Comparison of ENCODE assay signal across 10 mouse cellular contexts in genomic region chr1:43360291-43360690, GRCm38 (mm10).
DNase-seq lines count a peak whose midpoint lies in the region; ATAC-seq and TF ChIP-seq lines count a peak whose summit lies in the region.
"Had no signal": no experiment of that assay in that cellular context is flagged by ENCODE, and none has a peak within 500 bp of the region (broad histone marks: within the 10 kb centered on the region; RNA-seq: fewer than 3 reads in every experiment).

No protein-coding gene starts in this region.

- peak overlapping the region; percentile 19; the same call in 1 of the 2 replicates for H3K27ac ChIP-seq in kidney, postnatal 0 days
- peak overlapping the region; percentile 72 for H3K27ac ChIP-seq in intestine, embryonic 14.5 days (ENCODE audit: low read depth)

- 40% methylated on average over 8 of the region's 8 CpGs for WGBS in kidney, postnatal 0 days
- WGBS in intestine, embryonic 14.5 days: 21% methylated on average over 8 of the region's 8 CpGs

- no peaks in the 10 kb centered on the region for H3K9me3 ChIP-seq in kidney, postnatal 0 days (replicated peaks; ENCODE audit: low read length)
- no peaks in the 10 kb centered on the region for H3K9me3 ChIP-seq in intestine, embryonic 14.5 days (ENCODE audit: control insufficient read depth, low read length)

- H3K27me3 ChIP-seq in kidney, postnatal 0 days (ENCODE audit: insufficient read depth, low read length): no peaks in the 10 kb centered on the region
- no peaks in the 10 kb centered on the region for H3K27me3 ChIP-seq in intestine, embryonic 14.5 days (replicated peaks; ENCODE audit: control insufficient read depth, insufficient read depth, low read length)

- no peaks in the 10 kb centered on the region for H3K36me3 ChIP-seq in kidney, postnatal 0 days (ENCODE audit: insufficient read depth, low read length)
- H3K36me3 ChIP-seq in intestine, embryonic 14.5 days (ENCODE audit: control insufficient read depth, insufficient read depth, low read length): no peaks in the 10 kb centered on the region

- ATAC-seq in kidney, postnatal 0 days (replicated peaks; ENCODE audit: low FRiP score, low read depth): no peak
- ATAC-seq in intestine, embryonic 14.5 days (replicated peaks; ENCODE audit: low FRiP score, low TSS enrichment, low read depth): 0 out of 2 replicates have a peak, but pooled peaks have one; percentile 34
- ATAC-seq: forebrain, embryonic 16.5 days had no signal

- peaks cover 14% of the 10 kb centered on the region for H3K4me1 ChIP-seq in kidney, postnatal 0 days (replicated peaks; ENCODE audit: insufficient read depth, low read length)
- H3K4me1 ChIP-seq in intestine, embryonic 14.5 days (replicated peaks; ENCODE audit: control insufficient read depth, insufficient read depth, low read length): peaks cover 17% of the 10 kb centered on the region

- H3K4me3 ChIP-seq in kidney, postnatal 0 days (replicated peaks; ENCODE audit: low read depth, low read length): no peak overlapping the region
- H3K4me3 ChIP-seq in intestine, embryonic 14.5 days (ENCODE audit: low read depth, low read length): no peak overlapping the region
- H3K4me3 ChIP-seq: megakaryocyte, embryonic 14.5 days had no signal

- TF ChIP-seq CTCF in kidney, postnatal 0 days (IDR thresholded peaks at IDR 0.05; ENCODE audit: low read depth): no peak

- H3K4me2 ChIP-seq in kidney, postnatal 0 days (ENCODE audit: low read length): no peak overlapping the region
- H3K4me2 ChIP-seq in intestine, embryonic 14.5 days (ENCODE audit: low read length): 0 out of 2 replicates have a peak overlapping the region, but pooled peaks have one; percentile 20

- no peak overlapping the region for H3K9ac ChIP-seq in kidney, postnatal 0 days (ENCODE audit: low read depth, low read length)
- H3K9ac ChIP-seq in intestine, embryonic 14.5 days (ENCODE audit: low read length): no peak overlapping the region

- no peak for DNase-seq in kidney, postnatal 0 days (ENCODE audit: low spot score)
- DNase-seq in kidney, adult 18-20 months: no peak
- DNase-seq in embryo, embryonic 11 days: peak; percentile 35
- no peak for DNase-seq in intestine, embryonic 14.5 days (ENCODE audit: low spot score)
- peak; percentile 23 for DNase-seq in mesoderm, embryonic 11.5 days (ENCODE audit: low read depth, low spot score)
- DNase-seq in left cerebral cortex, adult 9 months (ENCODE audit: low spot score in 2 of 2): no peak
- DNase-seq in liver: no peak
- DNase-seq: heart, postnatal 36 days had no signal

Comparison
In these comparisons a context has a peak if more than half of its experiments do, and no peak if none do; other contexts are left out.
1. DNase-seq: peak in embryo, embryonic 11 days (single experiment) and mesoderm, embryonic 11.5 days (single experiment); none in kidney, postnatal 0 days (single experiment), kidney, adult 18-20 months (single experiment), intestine, embryonic 14.5 days (single experiment), left cerebral cortex, adult 9 months (0 of 2) and liver (single experiment).